Mouse (Mus musculus): ENCODE results near the gene Ccl17. TPM values are rescaled to one million over a fixed set of nuclear protein-coding genes. Genes with fewer than 3 reads are reported as not detected.
"Not testable (repeated sequence)": the region's sequence is repeated elsewhere in the genome, so short reads cannot be mapped to it uniquely, and the experiment has no call there.

Gene Ccl17
- total RNA-seq, 2 experiments from 2014 or later = 1.5 TPM; not detected in 1

DNA sequence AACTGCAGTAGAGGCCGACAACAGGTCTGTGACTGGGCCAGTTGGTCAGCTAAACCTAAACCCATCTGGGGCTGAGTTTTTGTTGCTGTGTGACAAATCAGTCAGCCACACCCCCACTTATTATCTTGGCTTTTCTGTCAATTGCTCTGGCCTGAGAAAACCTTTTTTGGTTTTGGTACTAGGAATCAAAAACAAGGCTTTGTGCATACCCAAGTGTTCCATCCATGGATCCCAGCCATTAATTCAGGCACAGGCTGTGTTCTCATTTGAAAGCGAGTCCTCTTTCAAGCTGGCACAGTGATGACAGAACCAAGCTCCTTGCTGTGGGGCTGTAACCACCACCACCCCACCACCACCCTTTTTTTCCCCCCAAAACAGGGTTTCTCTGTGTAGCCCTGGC is 11.1 kb downstream of the Ccl17 start:
- no peak for ATAC-seq (replicated peaks; ENCODE audit: poor library complexity)

DNA sequence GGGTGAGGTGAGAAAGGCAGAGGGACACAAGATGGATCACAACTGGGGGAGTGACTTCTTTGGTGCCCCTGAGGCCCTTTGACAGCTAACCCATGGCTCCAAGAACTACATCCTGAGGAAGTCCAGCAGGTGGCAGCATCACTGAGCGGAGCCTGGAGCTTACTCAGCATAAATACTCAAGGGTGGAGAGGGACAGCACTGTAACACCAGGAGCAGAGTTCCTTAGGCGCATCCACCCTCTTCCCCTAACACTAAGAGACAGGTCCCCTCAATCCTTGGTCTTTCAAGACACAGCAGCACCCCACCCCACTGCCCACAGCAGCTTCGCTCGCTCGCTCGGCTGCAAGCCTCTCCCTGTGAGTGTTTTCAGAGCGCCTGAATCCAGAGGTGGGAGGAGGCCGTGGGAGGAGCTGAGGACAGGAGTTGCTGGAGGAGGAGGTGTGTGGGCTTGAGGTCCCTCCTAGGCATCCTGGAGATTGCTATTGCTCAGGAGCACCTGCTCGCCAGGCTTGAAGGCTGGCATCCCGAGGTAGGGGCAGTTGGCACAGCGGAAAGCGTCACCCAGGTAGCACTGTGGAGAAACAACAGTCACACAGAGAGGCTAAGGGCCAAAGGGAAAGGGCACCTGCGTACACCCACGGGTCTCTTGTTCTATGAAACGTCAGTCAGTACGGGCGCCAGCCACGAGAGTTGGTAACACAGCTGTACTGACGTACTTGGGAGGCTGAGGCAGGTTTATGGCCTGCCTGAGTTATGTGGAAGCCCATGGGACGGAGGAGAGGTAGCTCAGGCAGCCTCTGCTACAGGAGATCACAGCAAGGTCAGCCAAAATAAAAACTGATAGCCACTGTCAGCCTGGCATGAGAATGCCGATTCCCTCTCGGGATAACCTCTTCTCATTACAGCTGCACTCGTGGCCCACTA is 12.6 kb downstream of the Ccl17 start:
- ATAC-seq (replicated peaks; ENCODE audit: poor library complexity) = peak; percentile 97

DNA sequence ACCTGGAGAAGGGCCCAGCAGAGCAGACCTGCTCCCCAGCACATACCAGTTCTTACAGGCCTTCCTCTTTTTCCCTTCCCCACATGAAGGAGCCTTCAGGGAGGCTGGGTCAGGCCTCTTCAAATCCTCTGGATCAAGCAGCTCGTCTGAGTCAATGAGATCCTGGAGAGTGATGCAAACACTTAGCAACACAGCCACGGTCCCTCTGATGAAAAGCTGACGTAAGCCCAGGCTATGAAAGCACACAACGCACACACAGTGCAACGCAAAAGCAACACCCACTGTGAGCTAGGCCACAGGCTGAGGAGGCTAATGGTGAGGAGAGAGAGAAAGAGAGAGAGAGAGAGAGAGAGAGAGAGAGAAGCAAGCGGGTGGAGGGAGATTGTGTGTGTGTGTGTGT is 14.9 kb downstream of the Ccl17 start:
- no peak for ATAC-seq (replicated peaks; ENCODE audit: poor library complexity)

DNA sequence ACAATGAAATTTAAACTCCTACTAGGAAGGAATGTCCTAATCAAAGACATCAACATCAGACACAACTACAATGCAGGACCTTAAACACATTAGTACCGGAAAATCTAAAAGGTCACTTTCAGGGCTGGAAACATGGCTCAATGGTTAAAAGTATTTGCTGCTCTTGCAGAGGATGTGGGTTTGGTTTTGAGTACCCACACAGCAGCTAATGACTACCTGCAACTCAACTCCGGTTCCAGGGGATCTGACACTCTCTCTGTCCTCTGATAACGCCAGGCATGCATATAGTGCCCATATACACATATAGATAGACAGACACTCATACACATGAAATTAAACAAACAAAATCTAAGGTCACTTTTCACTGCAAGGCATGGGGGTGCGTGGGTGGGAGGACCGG is 16.0 kb downstream of the Ccl17 start:
- ATAC-seq (replicated peaks; ENCODE audit: poor library complexity) = no peak

DNA sequence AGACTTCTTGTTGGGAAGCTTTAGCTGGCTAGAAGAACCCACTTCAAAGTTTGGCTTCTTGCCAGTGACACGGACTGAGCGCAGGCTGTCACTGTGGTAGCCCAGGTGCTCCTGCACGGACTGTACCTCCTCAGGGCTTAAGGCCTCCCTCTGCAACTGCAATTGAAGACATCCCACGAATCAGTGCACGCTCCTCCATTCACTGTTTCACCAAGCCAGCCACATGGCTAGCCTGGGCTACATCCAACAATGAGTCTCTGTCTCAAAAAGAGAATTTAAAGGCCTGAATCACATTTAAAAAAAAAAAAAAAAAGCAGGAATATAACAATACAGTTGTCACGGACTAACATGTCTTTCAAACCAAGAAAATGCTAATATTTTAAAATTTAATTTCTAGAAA is 18.0 kb downstream of the Ccl17 start:
- ATAC-seq (replicated peaks; ENCODE audit: poor library complexity) = no peak

DNA sequence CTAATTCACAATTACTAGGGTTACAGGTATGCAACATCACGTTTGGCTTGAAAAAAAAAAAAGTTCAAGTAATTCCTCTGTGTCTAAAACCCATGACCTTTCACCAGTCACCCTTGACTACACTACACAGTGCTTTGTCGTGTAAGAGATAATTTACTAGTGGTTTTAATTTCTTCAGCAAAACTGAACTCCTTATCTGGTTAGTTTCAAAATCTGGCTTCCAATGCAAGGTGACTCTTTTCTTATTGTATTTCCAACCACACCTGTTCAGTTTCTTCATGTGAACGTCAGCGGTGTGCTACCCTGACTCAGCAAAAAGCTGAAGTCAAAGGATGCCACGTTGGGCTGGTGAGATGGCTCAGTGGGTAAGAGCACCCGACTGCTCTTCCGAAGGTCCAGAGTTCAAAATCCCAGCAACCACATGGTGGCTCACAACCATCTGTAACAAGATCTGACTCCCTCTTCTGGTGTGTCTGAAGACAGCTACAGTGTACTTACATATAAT is 23.7 kb downstream of the Ccl17 start:
- ATAC-seq (replicated peaks; ENCODE audit: poor library complexity) = not testable (repeated sequence)

DNA sequence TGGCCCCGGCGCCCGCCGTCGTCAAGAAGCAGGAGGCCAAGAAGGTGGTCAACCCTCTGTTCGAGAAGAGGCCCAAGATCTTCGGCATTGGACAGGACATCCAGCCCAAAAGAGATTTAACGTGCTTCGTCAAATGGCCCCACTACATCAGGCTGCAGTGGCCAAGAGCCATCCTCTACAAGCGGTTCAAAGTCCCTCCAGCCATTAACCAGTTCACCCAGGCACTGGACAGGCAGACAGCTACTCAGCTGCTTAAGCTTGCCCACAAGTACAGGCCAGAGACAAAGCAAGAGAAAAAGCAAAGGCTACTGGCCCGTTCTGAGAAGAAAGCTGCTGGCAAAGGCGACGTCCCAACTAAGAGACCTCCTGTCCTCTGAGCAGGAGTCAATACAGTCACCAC is 25.5 kb downstream of the Ccl17 start:
- not testable (repeated sequence) for ATAC-seq (replicated peaks; ENCODE audit: poor library complexity)

DNA sequence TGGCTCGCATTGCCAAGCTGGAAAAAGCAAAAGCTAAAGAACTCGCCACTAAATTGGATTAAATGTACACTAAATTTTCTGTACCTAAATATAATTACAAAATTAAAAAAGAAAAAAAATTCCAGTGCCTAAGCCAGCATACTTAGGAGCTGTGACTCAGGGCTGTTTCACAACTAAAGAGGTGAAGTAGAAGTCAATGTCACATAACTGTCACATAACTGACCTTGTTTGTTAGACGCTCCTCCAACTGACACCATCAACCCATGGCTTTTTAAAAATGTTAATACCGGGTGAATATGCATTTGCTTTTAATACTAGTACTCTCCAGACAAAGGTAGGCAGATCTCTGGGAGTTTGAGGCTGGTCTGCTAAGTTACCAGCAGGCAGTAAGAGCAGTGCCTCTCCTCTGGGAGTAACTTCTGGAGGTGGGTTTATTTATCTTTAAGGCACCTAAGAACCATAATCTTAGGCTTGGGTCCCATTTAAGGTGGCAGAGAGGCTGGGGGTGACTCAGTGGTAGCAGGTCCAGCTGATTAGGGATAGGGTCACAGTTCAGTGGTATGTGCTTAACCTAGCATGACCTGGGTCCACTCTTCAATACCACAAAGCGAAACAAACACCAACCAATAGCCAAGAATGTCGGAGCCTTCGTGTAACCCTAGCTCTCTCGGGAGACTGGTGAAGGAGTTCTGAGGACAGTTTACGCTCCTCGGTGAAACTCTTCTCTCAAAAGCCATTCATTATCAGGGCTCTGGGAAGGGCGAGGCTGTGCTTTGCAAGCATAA is 26.4 kb downstream of the Ccl17 start:
- no peak for ATAC-seq (replicated peaks; ENCODE audit: poor library complexity)

DNA sequence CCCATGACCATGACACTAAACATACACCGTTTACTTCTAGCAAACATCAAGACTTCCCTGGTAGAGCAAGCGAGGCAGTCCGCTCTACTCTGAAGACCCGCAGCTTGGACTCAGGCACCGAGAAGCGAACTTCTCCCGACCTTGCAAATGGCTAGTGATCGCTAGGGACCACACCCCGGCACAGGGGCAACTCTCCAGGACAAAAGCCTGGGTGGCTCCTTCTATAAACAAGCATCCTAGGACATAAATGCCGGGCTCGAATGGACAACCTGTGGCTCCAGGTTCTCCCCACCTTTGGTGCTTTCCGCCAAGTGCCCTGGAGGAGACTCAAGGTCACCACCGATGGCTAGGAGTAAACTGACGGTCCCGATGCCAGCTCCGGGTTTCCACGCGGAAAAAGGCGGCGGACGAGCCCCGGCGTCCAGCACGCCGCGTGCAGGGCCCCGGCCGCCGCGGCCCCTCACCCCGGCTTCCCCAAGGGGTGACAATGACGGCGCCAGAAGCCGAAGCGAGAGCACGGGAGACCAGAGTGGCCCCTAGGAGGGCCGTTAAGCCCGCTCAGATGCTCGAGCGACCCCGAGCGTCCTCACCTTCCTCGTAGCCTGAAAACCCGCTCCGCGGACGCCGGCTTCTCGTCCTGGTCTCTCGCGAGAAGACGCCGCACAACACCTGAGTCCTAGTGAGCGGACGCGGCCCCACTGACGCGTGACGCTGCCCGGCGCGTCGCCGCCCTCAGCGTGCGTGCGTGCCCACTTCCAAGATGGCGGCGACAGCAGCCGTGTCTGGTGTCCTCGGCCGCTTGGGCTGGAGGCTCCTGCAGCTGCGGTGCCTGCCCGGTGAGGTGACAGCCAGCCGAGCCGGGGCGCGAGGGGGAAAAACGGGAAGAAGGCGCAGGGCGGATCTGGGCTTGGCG is 27.7 kb downstream of the Ccl17 start, which contains the start of the genes Coq9 and Ciapin1:
Gene Coq9, plus strand, starts transcription at position 660 of the 913 bp plus-strand sequence.
Gene Ciapin1, minus strand, starts transcription at position 697 of the 913 bp plus-strand sequence.
- ATAC-seq (replicated peaks; ENCODE audit: poor library complexity) = peak; percentile 93

DNA sequence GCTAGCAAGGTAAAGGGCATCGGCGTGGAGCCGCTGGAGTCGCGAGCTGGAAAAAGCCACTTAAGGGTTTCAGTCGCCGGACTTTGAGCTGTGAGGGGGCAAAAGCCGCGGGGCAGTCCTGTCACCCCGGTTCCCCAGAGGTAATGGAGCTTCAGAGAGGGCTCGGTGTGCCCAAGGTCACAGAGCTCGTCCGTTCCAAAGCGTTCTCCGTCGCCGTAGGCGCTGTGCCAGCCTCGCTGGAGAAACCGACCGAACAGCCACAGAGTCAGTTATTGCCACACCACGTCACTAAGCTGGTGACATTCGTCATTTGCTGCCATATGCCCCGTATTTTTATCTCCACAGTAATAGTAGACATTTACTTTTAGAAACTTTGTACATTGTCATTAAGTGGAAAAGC is 28.3 kb downstream of the Ccl17 start:
- ATAC-seq (replicated peaks; ENCODE audit: poor library complexity) = peak; percentile 73

DNA sequence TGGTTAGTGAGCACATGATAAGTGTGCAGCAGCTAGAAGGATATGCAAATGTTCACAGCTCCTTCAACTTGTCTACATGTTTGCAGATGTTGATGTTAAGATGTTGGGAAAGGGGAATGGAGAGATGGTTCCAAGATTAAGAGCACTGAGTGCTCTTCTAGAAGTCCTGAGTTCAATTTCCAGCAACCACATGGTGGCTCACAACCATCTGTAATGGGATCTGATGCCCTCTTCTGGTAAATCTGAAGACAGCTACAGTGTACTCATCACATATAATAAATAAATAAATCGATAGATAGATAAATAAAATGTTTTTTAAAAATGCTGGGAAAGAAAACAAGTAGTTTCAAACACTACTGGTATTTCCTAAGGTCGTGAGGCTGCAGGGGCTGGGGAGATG is 30.9 kb downstream of the Ccl17 start:
- ATAC-seq (replicated peaks; ENCODE audit: poor library complexity) = no peak

DNA sequence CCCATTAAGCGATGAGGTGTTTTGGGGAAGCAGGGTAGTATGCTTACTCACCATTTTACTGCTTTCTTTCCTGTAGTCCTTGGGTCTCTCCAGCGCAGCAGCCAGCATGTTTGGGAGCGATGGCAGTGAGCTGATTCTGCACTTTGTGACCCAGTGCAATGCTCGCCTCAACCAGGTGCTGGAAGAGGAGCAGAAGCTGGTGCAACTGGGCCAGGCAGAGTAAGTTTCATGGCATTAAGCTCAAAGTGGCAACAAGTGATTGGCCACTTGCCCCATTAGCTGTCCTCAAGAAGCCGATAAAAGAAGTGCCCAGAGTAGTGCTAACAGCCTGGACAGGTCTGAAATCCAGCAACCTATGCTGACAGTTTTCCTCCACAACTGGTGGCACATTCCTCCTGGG is 39.8 kb downstream of the Ccl17 start:
- ATAC-seq (replicated peaks; ENCODE audit: poor library complexity) = no peak

DNA sequence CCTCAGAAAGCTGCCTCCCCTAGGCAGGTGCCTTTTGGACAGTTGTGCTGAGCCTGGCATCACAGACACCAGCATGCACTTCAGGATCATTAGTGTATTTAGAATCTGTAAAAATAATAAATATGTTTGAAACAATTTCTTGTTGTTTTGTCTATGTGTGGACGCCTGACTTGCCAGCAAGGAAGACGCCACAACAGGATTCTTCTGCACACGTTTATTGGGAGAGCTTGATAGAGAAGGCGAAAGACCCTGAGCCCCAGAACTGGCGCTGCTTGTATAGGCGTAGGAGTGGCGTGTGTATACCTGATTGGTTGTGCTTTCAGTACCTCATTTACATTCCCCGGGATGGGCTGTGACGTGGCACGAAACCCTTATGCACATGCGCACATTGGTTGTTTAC is 44.5 kb downstream of the Ccl17 start:
- ATAC-seq (replicated peaks; ENCODE audit: poor library complexity) = not testable (repeated sequence)

DNA sequence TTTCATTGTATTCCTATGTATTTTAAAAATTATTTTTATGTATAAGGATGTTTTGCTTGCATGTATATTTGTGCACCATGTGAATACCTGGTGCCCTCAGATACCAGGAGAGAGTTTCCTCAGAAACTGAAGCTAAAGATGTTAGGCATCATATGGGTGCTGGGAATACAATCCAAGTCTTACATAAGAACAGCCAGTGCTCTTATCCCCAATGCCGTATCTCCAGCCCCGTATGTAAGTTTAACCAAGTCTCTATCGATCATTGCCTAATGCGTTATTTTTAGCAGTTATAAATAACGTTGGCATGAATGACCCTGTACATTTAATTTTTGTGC is 46.7 kb downstream of the Ccl17 start:
- ATAC-seq (replicated peaks; ENCODE audit: poor library complexity) = 0 out of 2 replicates have a peak, but pooled peaks have one; percentile 10

DNA sequence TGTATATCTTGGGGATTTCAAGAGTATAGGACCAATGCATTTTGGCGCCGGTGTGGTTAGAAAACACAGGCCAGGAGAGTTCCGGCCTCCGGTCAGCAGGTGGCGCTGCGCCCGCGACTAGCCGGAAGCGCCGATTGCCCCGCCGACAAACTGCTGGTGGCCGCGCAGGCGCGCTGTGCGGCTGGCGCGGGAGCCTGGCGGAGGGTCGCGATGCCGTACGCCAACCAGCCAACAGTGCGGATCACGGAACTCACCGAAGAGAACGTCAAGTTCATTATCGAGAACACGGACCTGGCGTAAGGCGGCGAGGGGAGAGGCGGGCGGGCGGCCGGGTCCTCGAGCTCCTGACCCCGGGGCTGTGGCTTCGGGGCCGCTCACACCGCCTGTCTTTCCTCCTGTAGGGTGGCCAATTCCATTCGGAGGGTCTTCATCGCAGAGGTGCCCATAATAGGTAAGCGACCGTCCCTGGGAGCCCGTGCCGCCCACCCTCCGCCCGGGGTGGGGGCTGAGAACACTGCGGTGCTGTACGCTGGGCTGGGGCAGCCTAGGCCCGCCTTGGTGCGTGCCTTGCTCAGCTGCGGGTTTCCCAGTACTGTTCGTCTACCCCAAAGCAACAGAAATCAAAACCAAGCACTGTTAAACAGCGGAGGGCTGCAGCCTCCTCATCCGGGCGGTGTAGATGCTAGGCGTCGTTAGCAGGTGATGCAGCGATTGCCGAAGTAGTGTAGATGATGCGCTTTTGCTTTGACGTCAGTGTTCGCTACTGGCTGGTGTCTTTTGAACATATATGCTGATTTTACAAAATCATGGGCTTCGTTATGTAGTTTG is 47.3 kb downstream of the Ccl17 start, which contains the start of gene Polr2c:
Gene Polr2c, plus strand, starts transcription at position 105 of the 828 bp plus-strand sequence.
- ATAC-seq (replicated peaks; ENCODE audit: poor library complexity) = peak; percentile 91

DNA sequence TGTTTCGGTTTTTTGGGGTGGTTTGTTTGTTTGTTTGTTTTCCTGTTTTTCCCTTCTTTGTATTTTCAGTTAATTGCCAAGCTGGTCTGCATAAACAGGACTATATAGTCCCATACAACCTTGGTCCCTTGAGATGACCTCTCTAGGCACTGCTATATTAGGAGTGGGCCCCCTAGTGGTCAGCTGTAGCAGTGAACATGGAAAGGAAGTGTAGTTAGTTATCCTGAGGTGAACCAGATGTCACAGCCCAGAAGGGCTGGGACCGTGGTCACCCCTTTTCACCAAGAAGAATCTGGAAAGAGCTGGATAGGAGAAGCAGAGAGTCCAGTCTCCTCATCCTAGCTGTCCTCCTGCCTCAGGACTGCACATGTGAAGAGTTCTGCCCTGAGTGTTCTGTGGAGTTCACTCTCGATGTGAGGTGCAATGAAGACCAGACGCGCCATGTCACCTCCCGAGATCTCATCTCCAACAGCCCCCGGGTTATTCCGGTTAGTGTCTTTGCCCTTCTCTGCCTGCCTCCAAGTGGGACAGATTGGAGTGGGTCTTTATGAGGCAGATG is 51.2 kb downstream of the Ccl17 start:
- ATAC-seq (replicated peaks; ENCODE audit: poor library complexity) = peak; percentile 72
